Comparison of ENCODE assay signal across 1 mouse cellular context in the genomic region with DNA sequence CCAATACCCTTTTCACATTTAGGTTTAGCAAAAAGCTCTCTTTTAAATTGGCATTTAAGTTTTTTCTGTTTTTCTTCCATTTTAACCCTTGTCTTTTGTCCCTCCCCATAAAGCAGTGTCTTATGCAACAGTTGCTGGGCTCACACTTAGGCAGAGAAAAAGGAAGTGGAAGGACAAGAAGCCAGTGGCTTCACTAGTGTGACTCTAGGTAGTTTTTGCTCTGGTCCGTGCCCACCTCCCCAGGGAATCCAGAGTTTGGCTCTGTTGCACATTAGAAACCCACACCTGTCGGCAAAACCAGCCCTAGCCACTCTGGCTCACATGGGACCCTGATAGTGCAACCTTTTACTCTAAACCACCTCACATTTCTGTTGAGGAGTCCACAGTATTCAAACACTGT.
TF ChIP-seq lines count a peak whose summit lies in the region.

No protein-coding gene starts in this region.

TF ChIP-seq in CH12.LX, 34 proteins besides CTCF, POLR2A, EP300 and RAD21 (continued from another document):
- TF ChIP-seq PAX5 (IDR thresholded peaks at IDR 0.05; ENCODE audit: low read length) (no peak), BHLHE40 (IDR thresholded peaks at IDR 0.05; ENCODE audit: low read depth, low read length) (peak; percentile 86), ZNF384 (IDR thresholded peaks at IDR 0.05; ENCODE audit: low read depth, low read length) (no peak), USF2 (conservative IDR thresholded peaks at IDR 0.05; ENCODE audit: low read depth, low read length) (no peak), MYC (IDR thresholded peaks at IDR 0.05; ENCODE audit: low read depth, low read length) (peak; percentile 58; the same call in 1 of the 2 replicates), JUND (conservative IDR thresholded peaks at IDR 0.05; ENCODE audit: low read depth, low read length) (0 out of 2 replicates have a peak, but pooled peaks have one; percentile 42), ZKSCAN1 (IDR thresholded peaks at IDR 0.05; ENCODE audit: borderline replicate concordance, low read depth, low read length) (peak; percentile 12; the same call in 1 of the 2 replicates), RCOR1 (conservative IDR thresholded peaks at IDR 0.05; ENCODE audit: low read depth, low read length) (no peak), GABPA (IDR thresholded peaks at IDR 0.05; ENCODE audit: insufficient replicate concordance, low read depth, low read length) (no peak), MAX (IDR thresholded peaks at IDR 0.05; ENCODE audit: low read length) (peak; percentile 32; the same call in 1 of the 2 replicates), MAFK (IDR thresholded peaks at IDR 0.05; ENCODE audit: insufficient replicate concordance, low read length) (no peak), ETS1 (conservative IDR thresholded peaks at IDR 0.05; ENCODE audit: low read depth, low read length) (peak; percentile 62), ELF1 (IDR thresholded peaks at IDR 0.05; ENCODE audit: low read depth, low read length) (peak; percentile 70), IRF4 (IDR thresholded peaks at IDR 0.05; ENCODE audit: low read depth, low read length) (peak; percentile 85), TBP (conservative IDR thresholded peaks at IDR 0.05; ENCODE audit: low read depth, low read length) (no peak), CHD1 (IDR thresholded peaks at IDR 0.05; ENCODE audit: low read depth, low read length) (no peak)
